In the genomic region with DNA sequence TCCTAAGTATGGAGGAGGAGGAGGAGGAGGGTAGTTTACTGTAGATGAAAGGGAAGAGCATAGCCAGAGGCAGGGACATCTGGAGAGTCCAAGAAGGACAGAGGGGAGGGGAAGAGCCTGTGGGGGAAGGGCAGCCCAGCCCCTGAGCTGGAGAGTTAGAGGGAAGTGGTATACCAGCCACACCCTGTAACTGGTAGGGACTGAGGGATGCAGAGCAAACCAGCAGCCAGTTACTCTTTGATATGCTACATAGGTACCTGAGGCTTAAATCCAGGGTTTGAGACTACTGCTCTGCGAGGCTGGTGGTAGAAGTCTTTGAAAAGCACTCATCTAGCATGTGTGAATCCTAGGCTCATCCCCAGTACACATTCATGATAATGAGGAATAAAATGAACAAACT, we compare ENCODE assay signal across 22 mouse cellular contexts. TPM values are rescaled to one million over a fixed set of nuclear protein-coding genes. Genes with fewer than 3 reads are reported as not detected.
"Had no signal": no experiment of that assay in that cellular context is flagged by ENCODE, and none has a peak within 500 bp of the region (broad histone marks: within the 10 kb centered on the region; RNA-seq: fewer than 3 reads in every experiment).

No protein-coding gene starts in this region.

- H3K36me3 ChIP-seq: kidney, embryonic 15.5 days; limb, embryonic 12.5 days; limb, embryonic 15.5 days; midbrain, embryonic 12.5 days; midbrain, embryonic 15.5 days; neural tube, embryonic 13.5 days had no signal

- ATAC-seq: liver, postnatal 0 days; lung, postnatal 0 days; midbrain, embryonic 15.5 days had no signal

- H3K4me1 ChIP-seq: kidney, embryonic 15.5 days; limb, embryonic 12.5 days; limb, embryonic 15.5 days; midbrain, embryonic 12.5 days; midbrain, embryonic 15.5 days; neural tube, embryonic 13.5 days had no signal

- H3K9me3 ChIP-seq: kidney, embryonic 15.5 days; limb, embryonic 12.5 days; limb, embryonic 15.5 days; midbrain, embryonic 12.5 days; midbrain, embryonic 15.5 days; neural tube, embryonic 13.5 days had no signal

- H3K4me2 ChIP-seq: kidney, embryonic 15.5 days; limb, embryonic 12.5 days; limb, embryonic 15.5 days; liver, embryonic 11.5 days; lung, embryonic 14.5 days; midbrain, embryonic 12.5 days; midbrain, embryonic 15.5 days; neural tube, embryonic 13.5 days had no signal

- H3K9ac ChIP-seq: kidney, embryonic 15.5 days; limb, embryonic 12.5 days; limb, embryonic 15.5 days; liver, embryonic 14.5 days; liver, postnatal 0 days; lung, embryonic 14.5 days; midbrain, embryonic 12.5 days; midbrain, embryonic 15.5 days; neural tube, embryonic 13.5 days had no signal

- DNase-seq: kidney, adult 11 months; kidney, adult 8-10 months; kidney, postnatal 10 days; kidney, postnatal 36 days; layer of hippocampus, postnatal 36 days; left cerebral cortex, postnatal 4 days; liver, postnatal 0 days; lung, embryonic 14.5 days; thymus, postnatal 36 days had no signal

- H3K4me3 ChIP-seq: kidney, embryonic 15.5 days; limb, embryonic 12.5 days; limb, embryonic 15.5 days; megakaryocyte, embryonic 14.5 days; midbrain, embryonic 12.5 days; midbrain, embryonic 15.5 days; myocyte; neural tube, embryonic 13.5 days had no signal

- H3K27ac ChIP-seq: kidney, embryonic 15.5 days; limb, embryonic 12.5 days; limb, embryonic 15.5 days; liver, embryonic 14.5 days; macrophage; midbrain, embryonic 12.5 days; midbrain, embryonic 15.5 days; neural tube, embryonic 13.5 days had no signal

- H3K27me3 ChIP-seq: kidney, embryonic 15.5 days; limb, embryonic 12.5 days; limb, embryonic 15.5 days; megakaryocyte, embryonic 14.5 days; midbrain, embryonic 12.5 days; midbrain, embryonic 15.5 days; neural tube, embryonic 13.5 days had no signal

RNA-seq across cellular contexts. Expression of a gene that starts 7.8 kb away (rescaled TPM):
- total RNA-seq: monocyte, adult 5-6 weeks had no signal
- polyA plus RNA-seq: macrophage had no signal
